Mouse (Mus musculus) testis, adult 2 months (tissue): ENCODE measurements at regions not wholly inside any gene's neighbourhood (a gene's known extent, or its start where the extent isn't known, plus 50 kb on each side); places are given as distances from the start of the nearest gene placed in this dataset.

Experiments used
- CTCF ChIP-seq: fragments of 200-500 bp; IDR thresholded peaks from 2 replicates; pipeline ENCODE4 v1.5.1; 2012; ENCODE audit warnings: low read depth, mild to moderate bottlenecking, inconsistent platforms, low read length, moderate library complexity; ENCODE audit not compliant: control insufficient read depth, insufficient read depth, insufficient replicate concordance
- POLR2A ChIP-seq: fragments of 200-500 bp; IDR thresholded peaks from 2 replicates; pipeline ENCODE4 v1.6.1; 2012; ENCODE audit warnings: low read depth, mild to moderate bottlenecking, inconsistent platforms, low read length, moderate library complexity; ENCODE audit not compliant: control insufficient read depth

- TF ChIP-seq CTCF: no peak
- TF ChIP-seq POLR2A: no peak
Observed at GRCm38 (mm10) chr12:94252957-94253633, 1438.9 kb upstream of the Flrt2 start.
